Mouse (Mus musculus) thymus, postnatal 14 days (tissue): ENCODE measurements around the gene Tmem159.

Experiments used
- DNase-seq: peaks from one replicate; pipeline ENCODE4 v3.0.0; 2021

Gene Tmem159

DNA sequence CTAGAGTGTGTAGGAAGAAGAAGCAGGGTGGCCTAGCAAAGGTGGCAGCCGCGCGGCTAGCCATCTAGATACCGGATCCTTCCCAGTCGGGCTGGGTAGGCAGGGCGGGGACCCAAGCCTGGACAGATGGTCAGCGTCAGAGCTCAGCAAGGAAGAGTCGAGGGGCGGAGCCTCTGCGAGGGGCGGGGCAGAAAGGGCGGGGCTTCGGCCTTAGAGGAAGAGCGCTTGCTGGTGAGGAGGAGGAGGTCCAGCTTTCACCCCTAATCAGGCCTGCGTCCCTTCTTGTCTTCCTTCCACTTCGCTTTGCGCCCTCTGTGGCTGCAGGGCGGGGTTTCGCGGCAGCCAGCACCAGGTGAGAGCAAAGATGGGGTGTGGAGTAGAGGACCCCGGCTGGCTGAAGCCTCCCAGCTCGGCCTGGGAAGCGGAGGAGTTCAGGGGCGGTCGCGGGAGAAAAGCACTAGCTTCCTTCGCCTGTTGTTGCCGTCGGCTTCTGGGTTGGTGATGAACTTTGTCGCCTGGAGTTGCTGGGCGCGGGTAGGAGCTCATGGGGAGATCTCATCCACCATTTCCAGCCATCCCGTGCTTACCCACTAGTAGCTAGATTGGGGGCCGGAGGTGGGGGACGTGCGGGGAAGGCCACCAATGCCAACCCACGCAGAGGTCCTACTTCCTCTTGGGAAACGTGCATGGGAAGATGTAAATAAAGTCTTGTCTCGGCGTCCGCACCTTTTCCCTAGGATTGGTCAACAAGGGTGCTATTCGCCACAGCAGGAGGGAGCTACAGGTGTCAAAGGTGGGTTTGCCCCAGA, at the start of gene Tmem159:
Tmem159 (plus strand) TSS at position 190 of the 809 bp plus-strand sequence.
- DNase-seq: peak; percentile 30

DNA sequence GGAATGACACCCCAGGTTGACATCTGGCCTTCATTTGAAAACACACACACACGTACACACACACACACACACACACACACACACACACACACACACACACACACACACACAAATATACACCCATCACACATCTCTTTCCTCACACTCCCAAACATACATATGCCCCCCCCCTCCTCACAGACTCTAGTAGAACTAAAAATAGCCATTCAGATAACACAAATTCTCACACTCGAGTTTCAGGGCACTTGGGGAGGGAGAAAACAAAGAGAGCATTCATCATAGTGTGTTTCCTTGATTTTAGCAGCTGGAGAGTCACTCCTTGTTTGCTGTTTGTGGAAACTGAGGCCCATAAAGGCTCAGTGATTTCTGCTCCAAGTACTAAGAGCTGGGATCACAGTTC, 48.1 kb upstream of the Tmem159 start:
- DNase-seq: no peak

DNA sequence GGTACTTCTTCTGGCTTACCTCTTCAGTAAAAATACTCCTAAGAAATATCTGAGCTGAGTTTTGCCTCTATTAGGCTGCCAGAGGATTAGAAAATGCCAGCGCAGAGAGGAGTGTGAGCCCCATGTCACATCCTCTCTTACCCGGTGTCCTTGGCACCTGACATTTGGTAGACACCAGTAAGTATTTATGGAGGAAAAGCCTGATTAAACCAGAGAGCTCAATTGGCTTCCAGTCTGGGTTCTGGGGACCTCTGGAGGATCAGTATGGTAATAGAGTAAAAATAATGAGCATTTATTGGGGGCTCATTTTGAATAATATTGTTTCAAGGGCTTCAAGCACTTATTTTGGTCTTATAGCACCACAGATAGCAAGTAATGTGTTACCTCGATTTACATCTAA, 46.7 kb upstream of the Tmem159 start:
- DNase-seq: no peak

DNA sequence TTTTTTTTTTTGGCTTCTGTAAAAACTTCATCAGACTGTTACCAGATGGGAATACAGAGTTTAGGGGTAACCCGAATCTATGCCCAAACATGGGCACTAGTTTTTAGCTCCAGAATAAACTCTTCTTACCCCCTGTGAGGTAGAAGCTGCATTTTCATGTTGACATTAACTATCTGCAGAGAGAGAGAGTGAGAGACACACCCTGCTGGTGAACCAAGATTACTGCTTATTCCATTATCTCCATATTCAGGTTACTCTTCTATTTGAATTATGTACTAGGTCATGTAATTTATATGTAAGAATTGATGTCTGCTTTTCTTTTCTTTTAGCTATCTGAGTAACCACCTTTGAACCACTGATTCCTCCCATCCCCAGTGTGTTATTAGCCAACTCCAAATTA, 38.1 kb upstream of the Tmem159 start:
- no peak for DNase-seq

DNA sequence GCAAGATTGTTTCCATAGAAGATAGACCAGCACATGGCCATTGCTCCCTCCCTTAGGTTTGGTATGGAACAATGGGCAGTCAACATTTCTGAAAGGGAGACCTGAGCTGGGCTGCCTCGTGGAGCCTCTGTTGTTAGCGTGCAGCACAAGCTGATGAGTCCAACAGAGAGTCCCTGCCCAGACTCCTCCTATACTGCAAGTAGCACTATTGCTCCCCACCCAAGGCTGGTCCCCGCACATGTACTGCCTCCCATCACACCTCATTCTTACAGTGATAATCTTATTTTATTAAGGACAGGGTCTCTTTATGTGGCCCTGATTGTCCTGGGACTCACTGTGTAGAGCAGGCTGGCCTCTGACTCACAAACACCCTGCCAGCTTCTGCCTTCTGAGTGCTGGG, 34.0 kb upstream of the Tmem159 start:
- DNase-seq: no peak

DNA sequence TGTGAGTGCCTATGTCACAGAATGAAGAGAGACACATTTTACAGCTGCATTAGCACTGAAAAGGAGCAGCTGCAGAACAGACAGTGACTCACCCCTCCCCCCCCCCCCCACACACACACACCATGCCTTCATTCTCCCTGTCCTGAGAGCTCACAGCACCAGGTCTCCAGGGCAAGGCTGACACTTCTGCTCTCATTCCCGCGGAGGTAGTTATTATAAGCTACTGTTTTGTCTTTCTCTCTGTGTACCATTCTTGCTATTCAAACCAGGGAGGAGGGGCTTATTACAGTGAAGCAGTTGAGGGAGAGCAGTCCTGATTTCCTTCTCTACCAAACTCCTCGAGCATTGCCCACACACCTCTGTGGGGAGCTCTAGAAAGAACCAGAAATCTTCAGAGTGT, 33.0 kb upstream of the Tmem159 start:
- no peak for DNase-seq

DNA sequence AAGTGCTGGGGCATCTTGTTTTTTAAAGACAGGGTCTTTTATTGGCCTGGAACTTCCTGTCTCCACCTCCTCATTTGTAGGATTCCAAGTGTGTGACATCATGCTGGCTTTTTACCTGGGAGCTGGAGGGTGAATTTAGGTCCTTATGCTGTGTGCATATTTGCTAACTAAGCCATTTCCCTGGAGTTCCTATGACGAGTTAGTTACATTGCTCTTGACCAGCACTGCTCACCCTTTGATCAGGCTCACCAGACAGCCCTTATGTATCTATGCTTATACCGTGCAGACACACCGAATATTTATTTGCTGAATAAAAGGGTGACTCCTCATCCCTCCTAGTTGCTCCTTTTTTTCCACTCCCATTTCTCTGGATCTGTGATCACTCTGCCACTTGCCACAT, 22.0 kb upstream of the Tmem159 start:
- DNase-seq: no peak

DNA sequence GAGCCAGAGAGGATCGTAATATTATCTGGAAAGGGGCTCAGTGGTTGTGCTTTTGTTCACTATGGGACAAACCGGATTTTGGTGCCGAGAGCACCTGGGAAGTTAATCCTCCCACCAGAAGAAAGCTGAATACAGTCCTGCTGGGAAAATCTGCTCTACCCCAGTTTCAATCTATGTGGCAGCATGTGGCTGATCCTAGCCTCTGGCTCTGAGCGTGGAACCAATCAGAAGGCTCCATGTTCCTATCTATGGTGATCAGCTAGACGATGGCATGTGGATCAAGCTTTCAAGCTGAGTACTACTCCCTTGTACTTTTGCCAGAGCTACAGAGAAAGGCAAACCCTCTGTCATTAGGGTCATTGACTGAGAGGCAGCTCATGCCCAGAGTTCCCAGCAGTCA, 9.1 kb upstream of the Tmem159 start:
- no peak for DNase-seq

DNA sequence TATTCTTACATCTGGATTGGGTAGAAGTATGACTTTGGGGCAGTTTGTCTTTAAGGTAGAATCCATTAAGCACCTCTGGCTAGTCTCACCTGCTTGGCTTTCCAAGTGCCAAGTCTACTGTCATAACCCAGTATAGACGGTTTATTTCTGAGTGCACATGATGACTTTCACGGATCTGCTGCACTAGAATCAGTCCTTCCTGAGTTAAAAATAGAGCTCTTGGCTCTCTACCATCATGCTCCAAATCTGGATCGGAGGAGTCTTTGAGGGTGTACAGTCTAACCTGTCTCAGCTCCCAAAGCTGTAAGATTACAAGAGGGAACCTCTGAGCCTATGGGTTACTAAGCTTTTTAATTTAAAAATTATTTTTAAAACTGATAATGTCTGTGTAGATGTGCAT, 7.9 kb upstream of the Tmem159 start:
- DNase-seq: no peak

DNA sequence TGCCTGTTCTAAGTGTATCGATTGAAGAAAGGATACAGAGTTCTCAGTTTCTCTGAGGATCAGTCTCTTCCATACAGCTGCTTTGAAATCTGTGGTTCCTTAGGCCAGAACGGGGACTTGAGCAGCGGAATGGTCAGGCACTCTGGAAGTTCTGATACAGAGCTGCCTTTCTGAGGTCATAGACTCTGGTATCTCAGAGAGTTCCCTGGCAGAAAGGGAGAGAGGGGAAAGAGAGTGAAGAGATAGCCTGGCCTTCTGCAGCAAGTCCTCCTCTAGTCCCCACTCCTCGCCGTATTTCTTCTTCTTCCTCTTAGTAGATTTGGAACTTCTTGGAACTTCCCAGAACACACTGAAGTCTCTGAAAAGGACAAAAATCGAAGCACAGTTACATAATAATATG, 7.0 kb upstream of the Tmem159 start, which contains the start of gene Dnah3:
Dnah3 (minus strand) TSS at position 101 of the 400 bp plus-strand sequence.
- no peak for DNase-seq

DNA sequence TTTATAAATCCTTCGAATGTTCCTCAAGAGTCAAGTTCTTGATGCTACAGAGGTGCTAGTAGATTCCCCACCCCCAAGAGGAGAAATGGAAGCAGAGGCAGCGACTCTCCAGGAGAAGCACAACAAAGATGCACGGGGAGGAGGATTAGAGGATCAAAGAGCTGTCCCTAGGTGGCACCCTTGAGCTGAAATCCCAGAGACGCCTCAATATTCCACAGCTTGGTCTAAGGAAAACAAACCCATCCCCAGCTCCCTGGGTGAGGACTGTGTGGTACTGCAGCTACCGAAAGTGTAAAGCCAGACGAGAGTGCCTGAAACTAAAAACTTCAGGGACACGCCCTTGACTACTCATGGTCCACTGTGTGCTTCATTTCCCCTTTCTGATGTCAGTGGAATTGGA, 4.3 kb upstream of the Tmem159 start:
- no peak for DNase-seq

DNA sequence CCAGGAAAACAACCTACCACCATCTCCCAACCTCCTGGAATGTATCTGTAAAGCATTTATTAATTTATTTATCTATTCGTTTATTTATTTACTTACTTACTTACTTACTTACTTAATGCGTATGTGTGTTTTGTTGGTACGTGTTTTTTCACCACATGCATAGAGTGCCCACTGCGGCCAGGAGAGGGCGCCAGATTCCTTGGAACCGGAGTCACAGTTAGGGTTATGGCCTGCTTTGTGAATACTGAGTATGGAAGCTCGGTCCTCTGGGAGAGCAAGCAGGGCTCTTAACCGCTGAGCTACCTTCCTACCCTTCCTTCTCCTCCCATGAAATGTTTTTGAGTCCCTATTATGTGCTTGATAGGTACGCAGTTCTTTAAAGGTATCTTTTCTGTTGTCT, 3.8 kb upstream of the Tmem159 start:
- peak; percentile 31 for DNase-seq

DNA sequence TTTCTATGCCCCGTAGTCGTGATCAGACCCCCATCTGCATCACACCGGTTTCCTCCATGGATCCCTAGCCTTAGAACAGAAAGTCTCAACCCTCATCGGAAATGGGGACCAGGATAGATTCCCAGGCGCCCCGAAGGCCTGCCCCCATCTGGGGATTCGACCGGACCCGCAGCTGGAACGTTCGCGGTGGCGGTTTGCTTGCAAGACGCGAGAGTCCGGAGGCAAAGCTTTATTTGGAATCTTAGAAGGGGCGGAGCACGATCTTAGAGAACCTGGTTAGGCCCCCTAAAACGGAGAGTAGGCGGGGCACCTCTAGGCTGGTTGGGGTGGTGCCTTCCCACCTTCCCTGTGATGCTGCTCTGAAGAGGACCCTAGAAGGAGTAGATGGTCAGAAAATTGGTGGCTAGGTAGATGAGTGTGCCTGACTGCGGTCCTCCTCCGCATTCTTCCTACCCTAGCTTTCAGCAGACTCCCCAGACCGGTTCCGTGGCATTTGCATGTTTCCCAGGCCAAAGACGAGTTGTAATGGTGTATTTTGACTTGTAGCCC, 940 bp downstream of the Tmem159 start:
- no peak for DNase-seq

DNA sequence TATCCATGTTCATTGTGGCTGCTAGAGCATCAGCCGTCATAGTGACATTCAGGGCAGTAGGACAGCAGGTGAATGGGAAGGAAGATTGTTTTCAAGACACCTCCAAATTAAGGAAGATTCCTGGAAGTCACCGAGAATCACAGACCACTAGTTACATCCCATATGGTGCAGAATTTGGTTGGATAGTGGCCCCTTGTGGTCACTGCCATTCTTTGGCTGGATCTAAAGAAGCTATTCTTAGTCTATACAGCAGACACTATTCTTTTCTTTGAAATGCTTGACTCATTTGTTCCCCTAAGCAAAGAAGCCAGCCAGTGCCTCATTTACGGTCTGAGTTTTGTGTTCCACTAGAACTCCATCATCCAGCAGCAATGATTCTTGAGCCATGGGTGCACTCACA, 2.8 kb downstream of the Tmem159 start:
- no peak for DNase-seq

DNA sequence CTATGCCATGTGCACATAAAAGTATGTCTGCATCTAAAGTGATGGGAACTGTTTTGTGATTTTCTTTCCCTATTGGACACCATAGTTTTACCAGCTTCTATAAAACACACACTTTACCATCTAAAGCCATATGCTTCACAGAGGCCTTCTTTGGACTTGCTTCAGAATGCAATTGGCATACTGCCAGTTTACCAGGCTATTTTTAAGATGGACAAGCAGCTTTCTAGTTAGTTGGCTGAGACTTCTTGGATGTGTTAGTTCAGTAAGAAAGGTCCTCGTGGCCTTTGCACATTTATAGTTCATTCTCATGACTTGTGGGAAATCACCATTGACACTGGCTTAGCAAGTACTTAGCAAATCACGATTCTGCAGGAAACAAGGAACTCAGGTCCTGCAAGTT, 4.2 kb downstream of the Tmem159 start:
- DNase-seq: no peak

DNA sequence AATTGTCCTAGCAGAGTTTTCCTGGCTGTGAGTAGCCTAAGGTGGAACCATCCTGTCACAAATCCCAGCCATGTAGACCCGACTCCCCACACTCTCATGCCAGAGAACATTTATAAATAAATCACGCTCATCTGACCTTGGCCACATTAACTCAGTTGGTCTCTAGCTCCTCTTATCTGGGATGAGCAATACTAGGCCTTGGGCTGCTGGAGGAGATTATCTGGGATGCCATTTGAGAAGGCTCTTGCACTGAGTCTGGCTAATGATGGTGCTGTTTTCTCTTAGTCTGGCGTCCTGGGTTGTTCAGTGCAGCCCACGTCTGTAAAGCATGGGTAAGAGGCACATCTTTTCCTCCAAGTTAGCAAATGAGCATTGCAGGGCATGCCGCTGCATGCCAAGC, 7.5 kb downstream of the Tmem159 start:
- no peak for DNase-seq

DNA sequence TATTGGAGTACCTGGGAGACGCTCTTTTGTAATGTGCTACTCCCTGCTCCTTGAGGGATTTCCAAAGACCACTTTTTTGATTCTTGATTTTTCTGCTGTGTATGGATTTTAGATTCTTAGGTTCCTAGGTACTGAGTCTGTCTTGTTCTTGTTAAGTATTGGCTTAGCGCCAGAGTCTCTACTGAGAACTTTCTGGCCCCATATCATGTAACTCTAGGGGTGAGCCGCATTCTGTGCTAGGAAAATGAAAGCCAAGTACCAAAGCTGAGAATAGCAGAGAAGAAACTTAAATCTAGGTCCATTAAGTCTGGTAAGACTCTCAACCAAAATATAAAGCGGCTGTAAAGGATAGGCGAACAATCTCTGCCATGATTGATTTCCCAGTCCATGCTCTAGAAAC, 14.8 kb downstream of the Tmem159 start:
- DNase-seq: no peak

DNA sequence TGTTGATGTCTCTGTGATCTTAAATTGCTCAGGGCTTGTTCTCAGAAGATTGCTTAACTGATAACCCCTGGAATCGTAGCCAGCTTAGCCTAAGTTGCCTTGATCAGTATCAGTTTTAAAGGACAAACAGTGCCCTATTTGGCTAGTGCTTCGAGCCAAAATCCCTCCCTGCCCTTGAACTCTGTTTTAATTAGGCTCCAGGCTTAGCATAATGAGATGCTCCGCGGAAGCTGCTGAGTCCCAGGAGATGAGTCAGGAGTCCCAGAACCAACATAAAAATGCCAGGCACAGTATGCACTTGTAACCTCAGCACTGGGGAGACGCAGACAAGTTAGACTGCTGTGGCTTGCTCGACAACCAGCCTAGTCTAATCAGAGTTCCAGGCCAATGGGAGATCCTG, 15.4 kb downstream of the Tmem159 start:
- no peak for DNase-seq

DNA sequence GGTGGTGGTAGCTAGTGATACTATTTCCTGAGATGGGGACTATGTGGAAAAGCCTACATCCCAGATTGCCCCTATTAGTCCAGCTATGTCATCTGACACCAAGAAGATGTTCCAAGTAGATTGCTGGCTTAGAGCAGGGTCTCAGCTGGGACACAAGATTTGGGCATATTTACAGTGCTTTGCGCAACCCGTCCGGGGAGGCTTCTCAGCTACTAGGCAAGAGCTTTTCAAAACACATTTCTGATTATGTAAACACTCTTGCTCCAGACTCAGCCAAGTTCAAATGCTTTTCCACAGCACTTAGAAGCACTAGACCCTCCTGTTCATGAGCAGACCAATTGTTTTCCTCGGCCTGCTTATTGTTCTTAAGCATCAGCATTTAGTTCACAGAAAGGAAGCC, 21.6 kb downstream of the Tmem159 start:
- no peak for DNase-seq

DNA sequence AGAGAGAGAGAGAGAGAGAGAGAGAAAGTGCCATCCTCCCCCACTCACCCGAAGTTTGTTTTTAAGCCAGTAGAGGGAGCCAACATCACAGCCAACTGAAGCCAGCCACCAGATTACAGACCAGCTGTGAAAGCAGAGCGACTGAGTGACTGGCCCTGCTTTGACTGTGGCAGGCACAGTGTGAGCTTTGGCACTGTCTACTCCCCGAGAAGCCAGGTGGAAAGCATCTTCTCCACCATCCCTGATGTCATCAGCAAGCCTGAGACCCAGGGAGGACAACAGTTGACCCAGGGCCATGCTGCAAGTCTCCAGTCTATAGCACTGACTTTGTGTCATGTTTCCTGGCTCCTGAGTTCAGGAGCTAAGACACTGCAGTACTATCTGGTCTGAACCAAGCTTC, 22.7 kb downstream of the Tmem159 start:
- DNase-seq: peak; percentile 23

DNA sequence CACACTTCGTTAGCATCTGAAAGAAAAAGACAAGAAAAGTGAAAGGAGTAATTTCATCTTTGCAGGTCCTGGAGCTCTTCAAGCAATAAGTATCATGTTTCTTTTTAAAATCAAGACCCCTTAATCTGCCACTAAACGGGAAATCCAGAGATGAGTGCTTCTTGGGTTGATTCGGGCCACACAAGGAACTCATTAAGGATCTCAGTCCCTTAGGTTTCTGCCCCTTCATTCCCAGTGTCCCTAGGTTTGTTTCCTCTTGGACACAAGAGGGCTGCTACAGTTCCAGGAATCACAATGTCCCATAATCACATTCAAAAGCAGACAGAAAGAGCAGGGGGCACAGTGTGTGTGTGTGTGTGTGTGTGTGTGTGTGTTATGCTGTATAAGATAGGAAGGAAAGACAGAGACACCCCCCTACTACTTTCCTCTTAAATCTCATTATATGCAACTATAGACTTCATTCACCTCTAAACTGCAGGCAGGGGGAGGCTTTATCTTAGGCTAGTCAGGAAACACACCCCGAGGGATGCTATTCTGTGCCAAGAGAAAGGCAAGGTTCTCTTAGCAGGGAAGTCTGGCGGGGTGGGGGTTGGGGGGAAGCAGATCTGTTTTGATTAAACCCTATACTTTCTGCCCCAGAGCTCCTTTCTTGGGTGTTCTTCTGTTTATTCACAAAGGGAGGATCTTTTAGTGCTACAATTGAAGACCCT, 25.0 kb downstream of the Tmem159 start:
- DNase-seq: no peak

DNA sequence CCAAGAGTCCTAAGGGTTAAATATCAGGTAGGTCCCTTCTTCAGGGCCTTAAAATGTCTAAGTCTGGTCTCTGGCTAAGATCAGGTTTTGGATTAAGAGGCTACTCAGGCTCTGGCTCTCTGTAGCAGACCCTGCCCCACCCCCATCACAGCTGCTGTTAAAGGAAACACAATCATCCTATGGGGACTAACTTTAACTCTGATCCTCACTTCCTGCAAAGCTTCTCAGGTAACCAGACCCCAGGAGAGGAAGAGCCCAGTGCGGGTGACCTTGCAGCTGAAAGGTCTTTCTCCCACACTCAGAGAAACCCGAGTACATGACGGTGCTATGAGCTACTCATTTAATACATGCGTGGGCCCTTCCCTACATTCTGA, 25.5 kb downstream of the Tmem159 start:
- DNase-seq: no peak

DNA sequence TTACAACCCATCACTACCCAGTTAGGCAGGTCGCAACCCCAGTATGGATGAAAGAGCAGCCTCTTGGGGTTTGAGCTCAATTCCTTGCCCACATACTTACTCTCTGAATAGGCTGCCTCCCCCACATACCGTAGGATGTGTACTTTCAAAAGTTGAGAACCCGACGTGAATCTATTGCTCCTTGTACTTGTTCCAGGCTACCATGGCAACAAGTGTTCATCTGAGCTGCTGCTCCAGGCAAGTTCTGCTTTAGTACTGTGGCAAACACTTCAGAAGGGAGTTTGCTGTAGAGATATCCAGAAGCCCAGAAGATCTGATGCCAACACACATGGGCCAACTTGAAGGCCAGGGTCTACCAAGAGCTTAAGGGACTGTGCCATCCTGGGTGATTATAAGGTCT, 26.8 kb downstream of the Tmem159 start:
- DNase-seq: no peak

DNA sequence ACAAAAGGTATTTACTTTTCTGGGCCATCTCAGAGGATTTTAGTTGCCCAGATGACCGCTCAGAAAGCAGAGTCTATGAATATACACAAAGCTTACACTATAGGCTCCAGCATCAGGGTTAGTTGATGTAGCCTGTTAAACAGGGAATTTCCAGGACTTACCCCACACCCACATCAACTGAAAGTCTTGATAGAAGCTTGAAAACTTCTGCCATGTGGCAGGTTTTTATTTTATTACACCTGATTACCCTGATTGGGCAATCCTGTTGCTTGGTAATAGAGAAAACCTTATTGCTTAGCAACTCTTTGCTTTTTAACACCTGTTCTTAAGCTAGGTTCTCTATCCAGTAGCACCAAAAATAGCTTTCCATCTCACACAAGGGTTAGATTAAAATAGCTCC, 40.6 kb downstream of the Tmem159 start:
- no peak for DNase-seq
